Mouse (Mus musculus) adrenal gland, postnatal 25 days (tissue): ENCODE results near the gene Vav3. TPM values are rescaled to one million over a fixed set of nuclear protein-coding genes. Genes with fewer than 3 reads are reported as not detected.

Experiments used
- DNase-seq: peaks from one replicate; pipeline ENCODE4 v3.0.0; 2021; ENCODE audit warnings: mixed read lengths
- total RNA-seq: library from RNA; stranded (reverse); gene quantifications from 2 replicates; pipeline ENCODE4 v1.2.3, GENCODE M21; 2021

Vav3 gene
- total RNA-seq, 1 experiment from 2014 or later = 4.4 TPM

DNA sequence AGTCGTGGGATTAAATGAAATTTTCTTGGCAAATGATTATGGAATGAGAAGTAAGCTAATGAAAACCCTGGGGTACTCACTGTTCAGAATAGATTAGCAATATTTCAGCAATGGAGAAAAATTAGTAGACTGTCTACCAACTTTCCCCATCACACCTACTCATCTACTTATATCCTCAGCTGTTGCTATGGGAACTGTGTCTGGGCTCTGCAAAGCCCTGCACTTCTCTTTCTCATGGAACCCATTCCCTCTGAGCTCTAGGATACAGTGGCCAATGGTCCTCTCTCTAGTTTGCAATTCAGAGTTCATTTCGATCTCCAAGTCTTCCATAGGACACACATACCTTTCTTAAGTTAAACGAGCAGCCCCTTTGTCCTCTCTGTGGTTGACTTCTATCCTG lies 352.2 kb downstream of the Vav3 start:
- DNase-seq = no peak

DNA sequence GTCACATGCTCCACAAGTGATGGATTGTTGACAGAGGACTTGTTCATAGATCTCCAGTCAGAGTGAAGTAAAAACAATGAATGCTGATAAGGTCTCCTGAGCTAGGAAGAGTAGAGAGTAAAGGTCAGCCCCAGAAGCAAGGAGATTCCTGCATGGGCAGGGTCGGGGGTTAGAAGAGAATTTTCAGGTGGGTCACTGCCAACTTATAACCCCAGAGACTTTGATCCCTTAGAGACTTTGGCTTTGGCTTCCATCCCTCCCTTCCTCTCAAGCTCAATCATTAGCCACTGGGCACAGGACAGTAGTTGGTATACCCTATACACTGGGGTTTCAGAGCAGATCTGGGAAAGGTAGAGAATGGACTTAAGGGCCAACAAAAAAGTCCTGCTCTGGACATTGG lies 360.8 kb downstream of the Vav3 start:
- no peak for DNase-seq

DNA sequence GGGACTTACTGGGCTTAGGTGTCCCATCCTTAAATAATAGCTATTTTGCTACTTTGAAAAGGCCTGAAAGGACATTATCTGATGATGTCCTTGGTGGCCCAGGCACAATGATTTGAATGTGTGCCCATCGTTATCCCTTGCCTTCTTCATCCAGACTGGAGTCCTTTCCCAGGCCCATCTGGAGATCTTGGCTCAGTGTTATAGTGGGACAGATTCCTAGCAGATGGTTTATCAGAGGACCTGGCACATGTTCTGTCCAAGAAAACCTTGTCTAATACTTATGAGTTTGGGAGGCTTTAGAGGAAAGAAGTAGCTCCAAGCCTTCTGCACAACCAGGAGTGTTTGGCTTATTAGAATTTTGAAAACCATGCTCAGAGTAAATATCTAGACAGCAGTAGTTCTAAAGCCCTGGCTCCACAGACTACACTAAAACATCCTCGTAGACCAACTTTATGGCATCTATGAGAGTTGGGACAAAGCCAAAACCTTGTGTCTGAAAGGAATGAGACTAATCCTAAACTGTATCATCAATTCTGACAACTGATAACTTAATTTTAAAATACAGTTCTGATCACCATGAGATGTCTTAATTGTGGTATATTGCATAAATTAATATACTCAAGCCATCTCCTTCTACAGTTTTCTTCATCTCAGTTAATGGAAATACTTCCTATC lies 367.5 kb downstream of the Vav3 start:
- no peak for DNase-seq

DNA sequence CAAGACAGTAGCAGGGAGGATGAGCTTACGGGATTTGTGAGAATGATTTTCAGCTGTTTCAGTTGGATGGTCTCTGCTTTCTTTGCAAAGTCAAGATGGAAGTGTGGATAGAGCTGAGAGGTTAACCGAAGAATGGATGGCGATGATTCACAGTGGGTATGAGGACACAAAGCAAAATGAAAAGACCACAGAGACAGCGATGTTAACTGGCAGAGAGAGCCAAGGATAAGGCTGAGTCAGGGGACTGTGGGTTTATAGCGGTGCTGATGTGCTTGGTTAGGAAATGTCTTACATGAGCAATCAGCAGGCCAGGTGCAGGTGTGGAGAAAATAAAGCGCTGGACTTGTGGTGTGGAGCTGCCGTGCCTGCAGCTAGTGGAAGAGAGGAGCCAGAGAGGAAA lies 371.3 kb downstream of the Vav3 start:
- no peak for DNase-seq

DNA sequence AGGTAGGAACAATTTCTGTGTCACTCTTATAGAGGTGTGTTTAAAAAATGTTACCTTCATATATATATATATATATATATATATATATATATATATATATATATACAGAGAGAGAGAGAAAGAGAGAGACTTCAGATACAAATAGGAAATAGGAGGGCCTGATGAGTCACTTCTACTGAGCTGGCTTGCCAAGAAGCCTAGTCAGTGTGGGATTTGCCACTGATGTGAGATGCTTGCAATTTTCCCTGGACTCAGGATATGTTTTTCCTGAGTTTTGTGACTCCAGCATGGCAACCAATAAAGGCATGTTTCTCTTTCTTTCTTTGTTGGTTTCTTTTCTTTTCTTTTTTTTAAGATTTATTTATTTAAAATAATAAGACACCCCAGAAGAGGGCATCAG lies 374.0 kb downstream of the Vav3 start:
- no peak for DNase-seq

DNA sequence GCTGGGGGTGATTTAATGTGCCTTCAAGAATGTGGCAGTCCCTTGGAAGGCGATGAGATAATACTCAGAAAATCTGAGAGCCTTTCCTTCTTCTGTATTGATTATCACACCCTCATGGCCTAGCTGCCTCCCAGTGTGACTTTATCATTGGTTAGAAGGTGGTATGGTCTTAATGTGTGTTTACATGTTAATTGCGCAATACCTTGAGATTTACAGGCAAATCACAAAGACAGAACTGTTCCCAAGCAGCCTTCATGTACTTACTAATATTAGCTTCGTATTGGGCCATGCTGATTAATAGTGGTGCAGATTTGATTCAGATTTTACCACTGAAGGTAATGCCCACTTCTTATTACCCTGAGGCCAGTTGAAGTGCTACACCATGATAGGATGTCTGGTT lies 381.3 kb downstream of the Vav3 start:
- DNase-seq = no peak

DNA sequence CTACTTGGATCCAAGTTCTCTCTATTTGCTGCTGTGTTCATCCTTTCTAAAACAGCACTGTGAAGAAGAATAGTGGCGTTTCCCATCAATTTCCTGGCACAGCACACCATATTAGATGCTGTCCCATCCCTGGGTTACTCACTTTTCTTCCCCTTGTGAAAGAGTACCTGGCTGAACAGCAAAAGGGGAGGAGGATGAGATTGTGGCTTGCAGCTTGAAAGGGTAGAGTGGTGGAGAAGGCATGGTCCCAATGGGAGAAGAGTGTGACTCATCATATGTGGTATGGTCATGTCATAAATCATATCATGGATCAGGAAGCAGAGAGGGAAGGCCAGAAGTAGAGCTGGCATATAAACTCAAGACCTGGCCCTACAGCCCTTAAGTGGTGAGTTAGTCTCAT lies 386.3 kb downstream of the Vav3 start:
- DNase-seq = no peak

- no peak for DNase-seq
These were observed 391.3 kb downstream of the Vav3 start for GRCm38 (mm10) chr3:109731592-109732230.

- DNase-seq = no peak
These were observed 392.1 kb downstream of the Vav3 start for GRCm38 (mm10) chr3:109732327-109733182.

Other genes with a start within 250 kb of the Vav3 start
- 43.1 and 60.5 TPM in 2 replicates for gene Slc25a24, start 217.5 kb upstream of the Vav3 start, total RNA-seq